Mouse (Mus musculus): ENCODE measurements around the gene Lsm7.

DNA sequence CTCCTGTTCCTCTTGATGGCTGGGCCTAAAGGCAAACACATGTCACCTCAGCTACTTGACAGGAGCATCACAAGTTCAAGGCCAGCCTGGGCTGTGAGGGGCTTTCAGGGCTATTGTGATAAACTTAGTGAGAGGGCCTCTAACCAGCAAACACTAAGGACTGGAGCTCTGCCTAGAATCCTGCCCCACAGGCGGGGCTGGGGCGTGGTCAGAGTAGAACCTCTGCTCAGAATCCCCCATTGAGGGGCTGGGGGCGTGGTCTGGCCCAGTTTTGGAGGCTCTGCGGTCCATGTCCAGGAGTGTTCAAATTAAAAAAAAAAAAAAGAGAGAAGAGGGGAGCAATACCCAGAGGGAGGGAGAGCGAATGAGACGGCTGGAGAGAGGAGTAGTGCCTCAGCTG lies 40.7 kb upstream of the Lsm7 start:
- TF ChIP-seq GATA1 (IDR thresholded peaks at IDR 0.05; ENCODE audit: borderline replicate concordance, low read length) (no peak), FLI1 (IDR thresholded peaks at IDR 0.05; ENCODE audit: low read length) (no peak)
